Mouse (Mus musculus) NIH3T3 (cell line): ENCODE measurements around the gene Nudt2.
A peak's percentile ranks its signal among the peaks of the same experiment; 100 is the strongest.

Source experiments
- DNase-seq: peaks from one replicate; pipeline ENCODE4 v3.0.0-alpha.2; 2012; ENCODE audit warnings: low read depth

Nudt2 gene

DNA sequence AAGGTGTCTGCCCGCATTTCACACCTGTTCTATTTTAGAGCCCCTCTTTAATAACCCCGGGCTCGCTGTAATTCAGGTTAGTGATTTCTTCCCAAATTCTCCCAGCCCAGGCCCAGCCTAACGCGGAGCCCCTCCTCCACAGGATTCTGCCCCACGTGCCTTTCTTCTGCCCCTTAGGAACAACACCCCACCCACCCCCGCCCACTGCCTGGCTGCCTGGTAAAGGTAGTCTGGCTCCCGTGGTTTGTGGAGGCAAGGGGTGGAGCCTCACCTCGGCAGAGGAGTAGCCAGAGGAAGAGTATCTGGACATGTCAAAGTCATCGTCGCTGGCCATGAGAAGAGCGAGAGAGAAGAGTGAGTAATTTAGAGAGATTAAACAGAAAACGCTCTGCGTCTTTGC is 55.7 kb downstream of the Nudt2 start:
- DNase-seq: no peak

DNA sequence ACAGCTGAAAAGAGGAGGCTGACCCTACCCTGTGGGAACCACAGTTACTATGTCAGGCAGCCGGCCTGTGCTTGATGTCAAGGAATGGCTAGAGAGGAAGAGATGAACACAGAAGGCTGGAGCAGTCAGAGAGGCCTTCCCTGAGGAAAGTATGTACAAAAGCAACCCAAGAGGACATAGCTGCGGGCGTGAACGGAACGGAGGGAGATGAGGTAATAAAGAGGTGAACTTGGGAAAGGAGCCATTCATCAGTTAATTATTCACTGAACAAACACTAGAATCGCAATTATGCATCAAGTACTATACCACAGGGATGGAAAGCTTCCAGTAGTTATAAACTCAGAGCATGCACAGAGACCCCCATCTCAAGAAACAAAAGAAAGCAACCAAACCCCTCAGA is 57.2 kb downstream of the Nudt2 start:
- DNase-seq: no peak

DNA sequence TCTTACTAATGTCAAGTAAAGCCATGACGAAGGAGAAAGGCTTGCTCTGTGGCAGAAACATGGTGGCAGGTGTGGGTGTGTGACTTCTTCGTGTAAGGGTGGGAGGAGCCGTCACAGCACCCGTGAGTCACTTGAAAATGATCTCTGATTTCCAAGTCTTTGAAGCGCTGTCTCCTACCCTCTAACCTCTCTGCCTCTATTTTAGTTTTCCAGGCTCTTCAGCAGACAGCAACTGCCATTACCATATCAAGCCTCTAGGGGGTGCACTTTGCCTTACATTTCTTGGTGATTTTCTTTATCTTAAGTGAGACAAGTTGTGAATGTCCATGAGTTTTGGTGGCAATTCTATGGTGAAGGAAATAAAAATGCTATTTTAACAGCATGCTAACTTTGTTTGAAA is 57.8 kb downstream of the Nudt2 start:
- DNase-seq: peak; percentile 71

DNA sequence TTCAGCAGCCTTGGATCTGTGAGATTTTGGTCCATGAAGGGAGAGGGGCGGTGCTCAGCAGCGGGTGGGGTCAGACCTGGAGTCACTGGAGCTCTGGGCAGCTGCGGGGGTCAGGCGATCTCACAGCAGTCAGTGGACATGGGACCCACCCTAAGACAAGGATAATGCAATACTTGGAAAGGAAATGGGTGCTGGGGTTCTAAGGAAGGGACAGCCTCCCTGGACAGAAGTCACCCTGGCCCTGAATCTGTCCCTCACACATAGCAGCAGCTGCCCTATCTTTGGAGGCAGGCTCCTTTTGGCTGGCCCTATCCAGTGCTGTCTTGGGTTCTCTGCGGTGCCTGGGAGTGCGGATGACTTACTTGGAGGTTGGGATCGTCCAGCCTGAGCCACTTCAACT is 58.9 kb downstream of the Nudt2 start:
- no peak for DNase-seq

DNA sequence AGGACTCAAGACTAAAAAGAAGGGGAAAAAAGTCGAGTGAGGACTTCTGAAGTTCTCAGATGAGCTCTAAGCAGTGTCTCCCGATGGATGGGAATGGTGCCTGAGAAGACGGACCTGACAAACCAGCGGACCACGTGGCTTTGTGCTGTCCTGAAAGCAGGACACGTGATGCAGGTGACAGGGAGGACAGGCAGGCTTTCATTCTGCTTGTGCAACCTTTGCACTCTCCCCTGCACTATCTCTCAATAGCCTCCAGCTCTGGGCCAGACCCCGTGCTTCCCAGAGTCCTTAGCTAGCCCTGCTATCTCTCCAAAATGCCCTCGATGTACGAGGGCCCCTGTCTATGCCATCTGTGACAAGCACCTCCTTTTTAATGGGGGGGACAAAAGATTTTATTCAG is 59.9 kb downstream of the Nudt2 start:
- DNase-seq: no peak

DNA sequence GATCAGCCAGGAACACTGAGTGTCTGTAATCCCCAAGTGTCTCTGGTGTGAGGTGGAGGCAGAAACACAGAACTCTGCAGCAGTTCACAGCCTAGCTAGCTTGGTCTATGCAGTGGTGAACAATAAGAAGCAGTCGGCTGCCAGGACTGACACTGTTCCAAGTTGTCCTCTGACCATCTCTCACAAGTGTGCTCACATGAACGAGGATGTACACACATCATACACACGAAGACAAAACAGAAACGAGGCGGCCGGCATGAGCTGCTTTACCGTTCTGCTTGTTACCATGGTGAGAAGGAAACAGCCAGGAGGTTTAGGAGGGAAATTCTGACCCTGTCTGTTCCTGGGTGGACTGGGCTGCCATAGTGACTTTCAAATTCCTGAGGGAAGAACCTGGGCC is 61.6 kb downstream of the Nudt2 start:
- no peak for DNase-seq

DNA sequence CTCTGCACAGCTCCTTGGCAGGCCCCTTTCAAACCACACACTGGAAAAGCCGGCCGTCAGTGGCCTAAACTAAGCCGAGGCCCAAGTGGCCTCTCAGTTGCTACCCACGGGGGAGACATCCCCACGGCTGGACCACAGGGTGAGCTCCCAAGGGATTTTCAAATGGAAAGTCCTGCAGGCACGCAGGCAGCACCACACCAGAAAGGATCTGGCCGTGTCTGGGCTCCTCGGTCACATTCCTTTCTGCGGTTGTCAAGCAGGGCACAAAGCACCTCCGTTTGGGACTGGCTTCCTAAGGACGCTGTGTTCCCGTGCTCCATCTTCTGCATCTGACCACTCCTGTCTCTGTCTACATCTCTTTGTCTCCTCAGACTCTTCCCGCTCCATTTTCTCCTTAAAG is 62.1 kb downstream of the Nudt2 start:
- DNase-seq: no peak

DNA sequence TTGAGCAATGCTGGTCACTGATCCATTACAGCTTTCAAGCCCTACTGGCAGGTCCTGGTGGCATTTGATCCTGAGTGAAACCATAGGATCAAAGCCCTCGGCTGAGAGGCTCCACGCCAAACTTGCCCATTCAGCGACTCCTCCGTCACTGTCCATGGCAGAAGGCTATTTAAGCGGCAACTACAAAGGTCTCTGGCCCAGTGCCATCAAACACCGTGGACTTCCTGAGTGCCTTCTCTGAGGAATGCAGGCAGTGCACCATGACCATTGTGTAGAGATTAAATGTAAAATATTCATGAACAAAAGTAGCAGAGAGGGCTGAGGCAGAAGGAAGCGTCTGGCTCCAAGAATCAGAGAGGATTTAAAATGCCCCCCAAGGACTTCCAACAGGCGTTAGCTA is 63.0 kb downstream of the Nudt2 start:
- DNase-seq: no peak
